Mouse (Mus musculus) cerebellum, postnatal 14 days (tissue): ENCODE results near the gene Sgsm3.
A peak's percentile ranks its signal among the peaks of the same experiment; 100 is the strongest.
"Not testable (repeated sequence)": the region's sequence is repeated elsewhere in the genome, so short reads cannot be mapped to it uniquely, and the experiment has no call there.

Experiments
- DNase-seq, 2 experiments: peaks; one replicate each; pipeline ENCODE4 v3.0.0; 2021; ENCODE audit warnings: mixed read lengths in 2 of 2

The Sgsm3 gene

DNA sequence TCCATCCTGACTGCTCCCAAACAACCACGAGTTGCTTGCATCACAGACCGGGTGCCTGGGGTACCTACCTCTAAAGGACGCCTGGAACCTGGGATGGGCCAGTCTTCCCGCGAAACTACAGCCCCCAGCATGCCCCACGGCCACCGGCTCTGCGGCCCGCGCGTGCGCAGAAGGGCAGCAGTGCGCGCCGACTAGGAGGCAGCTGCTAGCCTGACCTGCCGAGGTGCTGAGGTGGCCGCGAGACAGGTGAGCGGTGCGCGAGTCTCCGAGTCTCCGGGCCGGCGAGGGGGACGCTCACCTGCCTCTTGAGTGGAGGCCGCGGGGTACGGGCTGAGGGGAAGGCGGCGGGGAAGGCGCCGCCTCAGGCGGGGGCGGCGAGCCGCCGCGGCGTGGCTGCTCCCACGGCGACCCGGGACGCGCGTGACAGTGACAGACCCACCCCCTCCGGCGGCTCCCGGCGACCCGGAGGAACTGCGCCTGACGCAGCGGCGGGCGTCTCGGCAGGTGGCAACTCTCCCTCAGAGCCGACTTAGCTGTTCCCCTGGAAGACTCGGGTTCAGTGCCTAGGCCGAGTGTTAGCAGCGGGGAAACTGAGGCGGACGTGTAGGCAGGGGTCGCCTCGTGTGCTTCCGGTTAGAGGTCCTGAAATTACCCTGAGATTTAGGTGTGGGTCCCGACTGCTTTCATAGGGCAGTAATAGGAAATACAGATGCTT is at the start of gene Sgsm3:
TSS of gene Sgsm3 (plus strand) at position 146 of the 715 bp plus-strand sequence.
- peak; percentile 92 to 94 for DNase-seq

DNA sequence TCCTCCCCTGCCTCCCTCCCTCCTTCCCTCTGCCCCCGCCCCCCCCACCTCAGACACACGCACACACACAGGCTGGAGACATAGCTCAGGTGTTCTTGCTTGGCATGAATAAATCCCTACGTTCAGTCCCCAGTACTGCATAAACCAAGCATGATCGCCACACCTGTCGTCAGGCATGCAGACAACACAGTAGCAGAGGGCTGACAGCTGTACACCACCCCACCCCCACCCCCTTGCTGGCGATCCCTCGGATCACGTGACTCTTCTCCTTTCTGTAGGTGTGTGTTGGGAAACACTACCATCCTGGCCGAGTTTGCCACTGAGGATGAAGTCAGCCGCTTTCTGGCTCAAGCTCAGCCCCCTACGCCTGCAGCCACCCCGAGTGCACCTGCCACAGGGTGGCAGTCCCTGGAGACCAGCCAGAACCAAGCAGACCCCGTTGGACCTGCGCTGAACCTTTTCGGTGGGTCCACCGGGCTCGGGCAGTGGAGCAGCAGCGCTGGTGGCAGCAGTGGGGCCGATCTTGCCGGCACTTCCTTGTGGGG is 48.7 kb upstream of the Sgsm3 start:
- no peak for DNase-seq

DNA sequence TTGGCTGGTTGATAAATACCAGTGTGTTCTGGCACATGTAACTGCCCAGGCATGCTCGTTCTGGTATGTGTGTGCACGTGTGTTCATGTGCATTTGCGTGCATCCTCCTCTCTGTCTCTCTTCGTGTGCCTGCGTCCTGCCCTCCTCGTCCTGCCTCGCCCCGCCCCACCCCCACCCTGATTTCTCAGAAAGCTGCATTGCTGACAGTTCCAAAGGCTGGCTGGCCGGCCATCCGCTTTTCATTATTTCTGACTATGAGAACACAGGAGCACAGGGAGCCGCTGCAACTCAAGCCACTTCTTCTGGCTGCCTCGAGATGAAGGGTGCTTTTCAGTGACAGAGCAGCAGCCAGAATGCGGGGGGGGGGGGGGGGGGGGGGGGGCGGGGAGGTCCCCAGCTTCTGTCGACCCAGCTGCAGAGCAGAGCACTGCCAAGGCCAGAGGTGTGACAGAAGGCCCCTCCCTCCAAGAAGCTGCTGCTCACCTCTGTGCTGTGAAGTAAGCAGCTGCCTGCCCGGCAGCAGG is 47.5 kb upstream of the Sgsm3 start:
- DNase-seq = no peak

DNA sequence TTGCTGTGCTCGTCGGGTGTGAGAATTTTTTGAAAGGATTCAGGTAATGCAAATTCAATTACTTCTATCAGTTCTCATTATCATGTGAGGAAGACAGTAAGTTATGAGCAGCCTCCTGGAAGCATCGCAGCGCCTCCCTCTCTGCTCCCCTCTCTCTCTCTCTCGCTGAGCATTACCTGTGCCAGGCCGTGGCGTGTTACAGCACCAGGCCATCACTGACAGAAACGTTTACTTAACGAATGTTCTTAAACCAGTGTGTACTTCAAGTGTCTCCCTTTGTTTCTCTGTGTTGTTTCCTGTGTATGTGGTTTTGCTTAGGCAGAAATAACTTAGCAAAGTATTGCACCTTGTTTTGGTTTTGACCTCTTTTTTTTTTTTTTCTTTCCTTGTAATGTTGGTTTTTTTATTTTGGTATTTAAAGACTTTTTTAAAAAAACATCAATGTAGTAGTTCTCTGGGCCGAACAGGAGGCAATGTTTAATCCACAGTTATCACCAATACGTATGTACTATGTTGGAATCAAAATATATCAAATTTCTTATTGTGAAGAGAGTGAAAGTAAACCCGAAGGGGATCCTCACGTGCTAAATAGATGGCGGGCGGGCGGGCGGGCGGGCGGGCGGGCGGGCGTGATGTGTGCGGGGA is 46.8 kb upstream of the Sgsm3 start:
- not testable (repeated sequence) for DNase-seq

DNA sequence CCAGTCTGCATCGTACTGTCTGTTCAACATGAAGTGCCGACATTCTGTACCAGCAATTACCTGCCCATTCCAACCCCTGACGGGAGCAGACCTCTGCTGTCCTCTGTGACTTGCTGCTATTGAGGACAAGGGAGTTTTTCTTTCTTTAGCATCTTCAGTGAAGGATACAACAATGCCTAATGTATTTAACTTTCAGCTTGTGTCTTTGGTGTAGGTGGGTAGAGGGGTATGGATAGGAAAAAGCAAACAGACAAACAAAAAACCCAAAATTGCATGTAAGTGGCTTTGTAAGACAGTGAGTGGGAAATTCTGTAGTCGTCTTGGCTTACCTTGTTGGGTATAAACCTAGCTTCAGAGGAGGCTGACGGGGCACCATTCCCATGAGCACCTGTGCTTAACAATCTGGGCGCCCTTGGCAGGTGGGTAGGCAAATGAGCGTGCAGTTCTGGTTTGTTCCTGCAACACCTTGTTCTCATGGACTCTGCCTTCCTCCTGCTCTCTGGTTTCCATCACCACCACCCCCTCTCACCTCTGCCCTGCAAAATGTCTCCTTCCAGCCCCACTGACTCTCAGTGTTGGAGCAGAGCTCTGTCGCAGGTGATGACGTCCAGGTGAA is 46.1 kb upstream of the Sgsm3 start:
- no peak for DNase-seq

DNA sequence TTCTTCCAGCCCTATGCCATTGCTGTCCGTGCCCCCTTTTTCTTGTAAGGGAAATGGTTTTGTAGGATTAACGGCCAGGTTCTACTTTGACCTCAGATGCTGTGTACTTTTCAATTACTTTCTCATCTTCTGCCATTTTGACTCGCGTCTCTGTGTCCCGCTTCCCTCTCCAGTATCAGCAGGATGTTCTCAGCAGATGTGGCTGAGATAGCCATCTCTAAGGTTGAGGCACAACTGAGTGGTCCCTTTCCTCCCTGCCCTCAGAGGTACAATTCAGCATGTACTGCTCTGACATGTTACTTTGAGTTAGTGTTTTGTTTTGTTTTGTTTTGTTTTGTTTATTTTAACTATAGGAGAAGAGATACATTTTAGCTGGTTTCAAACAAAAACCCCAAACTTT is 42.7 kb upstream of the Sgsm3 start:
- no peak for DNase-seq

DNA sequence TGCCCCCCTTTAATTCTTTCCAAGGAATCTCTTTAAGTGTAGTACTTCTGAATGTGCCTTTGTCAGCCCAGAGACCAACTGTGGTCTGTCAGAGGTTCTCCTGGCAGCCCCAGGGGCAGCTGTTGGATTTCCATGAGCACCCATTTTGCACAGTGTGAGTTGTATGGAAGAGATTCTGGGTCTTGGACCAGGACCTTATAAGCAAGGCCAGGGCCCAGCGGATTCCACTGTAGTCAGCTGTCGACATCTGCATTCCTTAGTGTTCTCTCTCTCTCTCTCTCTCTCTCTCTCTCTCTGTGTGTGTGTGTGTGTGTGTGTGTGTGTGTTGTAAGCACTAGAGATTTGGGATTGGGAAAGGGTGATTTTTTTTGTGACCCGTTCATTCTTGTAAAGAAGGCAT is 40.9 kb upstream of the Sgsm3 start:
- DNase-seq = no peak

DNA sequence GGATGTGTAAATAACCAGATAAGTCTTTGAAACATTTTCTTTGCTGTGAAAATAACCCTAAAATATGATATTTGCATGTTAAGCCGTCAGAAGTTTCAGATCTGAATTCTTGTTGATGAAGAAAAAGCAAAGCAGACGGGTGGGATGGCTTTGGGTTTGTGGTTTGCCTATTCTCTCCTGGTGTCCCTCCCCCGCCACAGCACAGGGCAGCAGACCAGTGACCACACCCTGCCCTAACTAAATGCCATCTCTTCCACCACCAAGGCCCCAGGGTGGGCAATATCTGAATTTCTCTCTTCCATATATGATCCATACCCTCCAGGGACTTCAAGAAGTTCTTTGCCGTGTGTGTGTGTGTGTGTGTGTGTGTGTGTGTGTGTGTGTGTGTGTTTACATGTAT is 39.0 kb upstream of the Sgsm3 start:
- no peak for DNase-seq

DNA sequence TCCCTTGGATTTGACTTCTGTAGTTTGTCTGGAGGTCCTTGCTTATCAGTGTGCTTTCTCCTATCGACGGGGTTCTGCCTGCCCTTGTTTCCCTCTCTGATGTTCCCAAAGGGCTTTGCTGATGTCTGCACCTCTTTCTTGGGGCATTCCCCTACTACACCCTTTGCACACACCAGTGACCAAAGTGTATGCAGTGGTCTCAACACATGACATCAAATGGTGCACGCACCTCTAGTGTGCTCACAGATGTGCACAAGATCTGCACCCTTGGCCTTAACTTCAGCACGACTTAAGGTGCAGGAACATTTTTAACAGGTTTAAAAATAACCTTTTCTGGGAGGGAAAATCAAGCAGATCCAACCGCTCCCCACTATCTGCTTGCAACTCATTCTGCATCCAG is 38.2 kb upstream of the Sgsm3 start:
- no peak for DNase-seq

DNA sequence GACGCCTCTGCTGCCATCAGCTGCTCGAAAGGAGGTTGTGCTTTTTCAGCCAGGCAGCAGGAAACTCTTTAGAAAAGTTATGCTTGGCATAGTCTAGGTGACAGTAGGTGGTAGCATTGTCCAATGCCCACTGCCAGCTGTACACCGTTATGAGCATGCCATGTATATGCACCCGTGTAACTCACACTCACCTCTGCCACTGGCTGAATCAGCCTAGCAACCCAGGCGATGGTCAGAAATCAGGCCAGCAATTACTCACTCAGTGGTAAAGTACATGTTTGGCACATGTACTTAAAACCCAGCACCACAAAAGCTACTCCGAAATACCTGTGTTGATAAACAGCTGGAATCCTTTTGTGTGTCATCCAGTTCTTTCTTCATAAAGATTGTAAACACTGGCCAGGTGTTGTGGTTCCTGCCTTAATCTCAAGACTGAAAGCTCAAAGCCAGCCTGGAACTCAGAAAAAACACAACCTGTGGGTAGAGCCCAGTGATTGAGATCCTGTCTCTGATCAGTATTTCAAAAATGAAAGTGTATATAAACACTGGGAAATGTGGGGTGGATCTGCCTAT is 36.0 kb upstream of the Sgsm3 start:
- DNase-seq = no peak

DNA sequence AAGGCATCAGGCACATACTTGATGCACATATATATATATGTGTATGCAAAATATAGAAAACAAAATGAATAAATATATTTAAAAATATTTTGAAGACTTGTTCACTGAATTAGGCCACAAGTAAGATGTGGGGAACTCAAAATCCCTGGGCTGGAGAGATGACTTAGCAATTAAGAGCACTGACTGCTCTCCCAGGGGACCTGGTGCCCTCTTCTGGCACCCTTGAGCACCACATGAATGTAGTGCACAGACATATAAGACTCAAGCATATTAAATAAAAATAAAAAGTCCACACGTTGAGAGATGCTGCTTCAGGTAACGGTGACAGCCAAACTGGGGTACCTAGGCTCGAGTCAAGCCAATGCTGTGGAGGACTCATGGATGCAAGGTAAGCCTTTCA is 31.7 kb upstream of the Sgsm3 start:
- DNase-seq = peak; percentile 17 to 32

DNA sequence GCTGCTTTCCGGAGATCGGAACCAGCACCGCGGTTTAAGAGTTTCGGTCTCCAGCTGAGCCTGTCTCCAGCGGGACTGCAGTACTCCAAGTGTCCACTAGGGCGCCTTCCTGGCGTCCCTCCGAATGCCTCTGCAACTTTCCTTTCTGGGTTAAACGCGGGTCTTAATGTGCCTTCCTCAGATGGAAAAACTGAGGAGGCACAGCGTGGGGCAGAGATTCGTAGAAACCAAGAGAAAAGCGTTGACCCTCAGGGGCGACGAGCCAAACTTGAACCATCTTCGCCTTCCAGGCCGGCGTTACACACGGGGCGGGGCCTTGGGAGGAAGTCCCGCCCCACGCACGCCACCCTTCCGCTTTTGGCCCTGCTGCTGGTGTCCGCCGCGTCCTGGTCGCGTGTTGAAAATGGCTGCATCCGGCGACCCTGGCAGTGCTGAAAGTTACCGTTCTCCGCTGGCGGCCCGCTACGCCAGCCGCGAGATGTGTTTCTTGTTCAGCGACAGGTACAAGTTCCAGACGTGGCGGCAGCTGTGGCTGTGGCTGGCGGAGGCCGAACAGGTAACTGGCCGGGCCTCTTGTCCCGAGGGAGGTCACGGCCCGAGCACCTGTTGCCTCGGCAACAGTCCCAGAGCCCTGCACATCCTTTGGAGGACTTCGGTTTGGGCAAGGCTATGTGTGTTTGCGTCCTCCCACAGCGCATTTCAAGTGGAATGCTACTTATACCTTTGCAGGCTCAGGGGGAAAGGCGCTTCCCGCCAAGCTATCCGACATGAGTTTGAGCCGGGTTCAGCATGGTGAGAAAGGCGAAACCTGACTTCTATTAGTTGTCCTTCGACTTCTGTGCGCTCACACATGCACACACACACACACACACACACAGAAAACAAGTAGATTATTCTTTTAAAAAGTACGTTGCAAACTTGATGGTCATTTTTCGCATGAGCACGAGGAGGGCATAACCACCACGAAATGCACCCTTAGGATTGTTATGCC is 29.1 kb upstream of the Sgsm3 start, which contains the start of gene Adsl:
TSS of gene Adsl (plus strand) at position 346 of the 991 bp plus-strand sequence.
- peak; percentile 90 to 91 for DNase-seq

DNA sequence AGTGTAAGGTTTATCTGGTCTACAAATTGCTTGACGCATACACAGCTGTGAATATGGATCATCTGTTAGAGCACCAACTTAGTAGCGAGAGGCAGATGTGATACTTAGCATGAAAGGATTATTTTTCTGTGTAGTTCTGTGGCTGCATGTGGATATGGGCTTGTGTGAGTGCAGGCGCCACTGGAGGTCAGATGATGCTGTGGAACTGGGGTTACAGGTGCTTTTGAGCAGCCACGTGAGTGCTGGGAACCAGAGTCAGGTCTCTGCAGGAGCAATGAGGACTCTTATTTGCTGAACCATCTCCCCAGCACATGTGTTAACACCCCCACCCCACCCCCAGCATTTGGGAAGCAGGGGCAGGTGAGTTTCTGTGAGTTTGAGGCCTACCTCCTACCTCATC is 28.1 kb upstream of the Sgsm3 start:
- DNase-seq = no peak

DNA sequence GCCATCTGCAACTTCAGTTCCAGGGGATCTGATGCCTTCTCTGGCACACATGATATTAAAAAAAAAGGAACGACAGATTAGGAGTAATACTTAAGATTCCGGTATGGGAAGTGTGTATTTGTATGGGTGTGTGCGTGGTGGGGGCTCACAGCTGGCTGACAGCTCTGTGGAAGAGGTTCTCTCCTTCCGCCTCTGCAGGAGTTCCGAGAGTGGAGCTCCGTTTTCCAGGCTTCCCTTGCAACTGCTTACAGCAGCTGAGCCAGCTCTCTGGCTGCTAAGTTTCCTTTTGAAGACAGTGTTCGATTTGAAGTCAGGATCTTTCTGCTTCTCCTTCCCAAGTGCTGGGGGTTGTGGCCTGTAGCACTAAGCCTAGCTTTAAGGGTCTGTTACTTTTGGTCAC is 27.5 kb upstream of the Sgsm3 start:
- no peak for DNase-seq

DNA sequence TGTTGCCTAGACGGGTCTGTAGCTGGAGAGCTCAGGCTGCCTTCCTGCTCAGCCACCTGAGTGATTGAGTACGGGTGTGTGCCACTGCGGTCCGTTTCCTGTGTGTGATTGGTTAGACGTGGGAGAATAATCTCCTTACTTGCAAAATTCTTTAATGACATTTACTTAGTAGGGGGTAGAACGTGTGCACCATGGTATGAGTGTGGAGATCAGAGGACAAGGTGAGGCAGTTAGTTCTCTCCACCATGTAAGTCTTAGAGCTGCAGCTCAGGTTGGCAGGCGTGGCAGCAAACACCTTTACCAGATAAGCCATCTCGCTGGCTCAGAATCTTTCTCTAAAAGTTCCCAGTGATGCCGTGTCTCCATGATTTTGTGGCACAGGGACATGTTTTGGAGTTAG is 23.6 kb upstream of the Sgsm3 start:
- DNase-seq = no peak

DNA sequence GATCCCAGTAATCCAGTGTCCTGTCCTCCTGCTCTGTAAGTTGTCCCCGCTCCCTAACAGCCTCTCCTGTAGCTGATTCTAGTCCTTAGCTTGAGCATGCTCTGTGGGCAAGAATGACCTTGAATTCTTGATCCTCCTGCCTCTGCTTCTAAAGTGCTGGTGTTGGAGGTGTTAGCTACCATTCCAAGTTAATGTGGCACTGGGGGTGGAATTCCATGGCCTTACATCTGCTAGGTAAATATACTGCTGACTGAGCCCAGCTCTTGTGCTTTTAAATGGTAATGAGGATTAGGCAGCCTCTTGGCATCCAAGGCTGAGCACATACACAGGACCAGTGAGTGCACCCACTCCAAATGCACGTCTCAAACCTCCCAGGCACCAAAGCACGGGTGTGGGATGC is 22.7 kb upstream of the Sgsm3 start:
- no peak for DNase-seq

DNA sequence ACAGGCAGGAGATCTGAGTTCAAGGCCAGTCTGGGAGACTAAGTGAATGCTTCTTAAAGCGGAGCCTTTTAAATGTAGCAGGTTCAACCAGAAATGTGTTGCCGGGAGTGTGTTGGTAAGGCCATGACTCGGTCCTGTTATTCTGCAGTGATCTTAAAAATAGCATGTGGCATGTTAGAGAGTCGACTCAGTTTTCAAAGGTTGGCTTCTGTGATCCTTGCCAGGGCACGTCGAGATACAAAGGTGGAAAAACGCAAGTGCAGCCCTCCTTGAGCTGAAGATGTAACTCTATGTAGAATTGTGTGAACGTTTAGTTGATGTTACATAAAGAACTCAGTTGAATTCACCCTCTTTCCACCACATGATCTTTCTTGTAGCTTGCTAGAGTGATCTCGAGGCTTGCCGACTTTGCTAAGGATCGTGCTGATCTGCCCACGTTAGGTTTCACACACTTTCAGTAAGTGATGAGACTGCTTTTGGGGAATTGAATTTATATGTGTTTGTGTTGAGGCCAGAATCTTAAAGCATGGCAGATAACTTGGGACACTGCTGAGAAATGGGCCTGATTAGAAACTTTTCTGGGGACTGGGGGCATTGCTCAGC is 21.6 kb upstream of the Sgsm3 start:
- no peak for DNase-seq

DNA sequence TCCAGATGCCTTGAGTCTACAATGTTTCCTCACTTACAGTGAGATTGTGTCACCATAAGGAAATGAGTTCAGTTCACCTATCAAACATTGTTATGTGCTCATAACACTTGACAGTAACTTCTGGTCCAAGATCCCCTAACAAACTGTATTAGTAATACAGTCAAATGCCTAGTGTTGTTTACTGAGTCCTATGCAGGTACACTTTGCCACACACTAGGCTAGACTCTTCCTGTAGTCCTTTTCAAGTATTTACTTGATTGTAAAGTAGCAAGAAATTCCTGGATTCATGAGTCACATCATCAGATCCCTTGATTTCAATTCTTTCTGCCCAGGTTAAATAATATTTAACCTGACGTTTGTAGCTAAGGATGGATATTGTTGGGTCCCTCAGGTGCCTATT is 8.2 kb upstream of the Sgsm3 start:
- DNase-seq = no peak

DNA sequence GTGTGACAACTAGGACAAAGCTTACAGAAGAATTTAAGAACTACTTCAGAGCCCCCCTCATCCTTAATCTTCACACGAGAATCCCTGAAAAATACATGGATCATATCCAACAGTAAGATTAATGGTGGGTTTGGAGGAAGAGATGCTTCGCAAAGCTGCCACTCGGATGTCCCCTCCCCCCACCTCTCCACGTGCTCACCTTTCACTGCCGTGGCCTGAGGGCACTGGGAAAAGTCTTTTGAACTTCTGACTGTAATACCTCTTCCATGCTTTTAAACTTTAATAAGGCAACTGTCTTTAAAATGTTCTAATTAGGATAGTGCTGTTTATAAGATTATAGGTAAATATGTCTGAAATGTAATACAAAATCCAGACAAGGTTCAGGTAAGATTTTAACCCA is 3.3 kb upstream of the Sgsm3 start:
- no peak for DNase-seq

DNA sequence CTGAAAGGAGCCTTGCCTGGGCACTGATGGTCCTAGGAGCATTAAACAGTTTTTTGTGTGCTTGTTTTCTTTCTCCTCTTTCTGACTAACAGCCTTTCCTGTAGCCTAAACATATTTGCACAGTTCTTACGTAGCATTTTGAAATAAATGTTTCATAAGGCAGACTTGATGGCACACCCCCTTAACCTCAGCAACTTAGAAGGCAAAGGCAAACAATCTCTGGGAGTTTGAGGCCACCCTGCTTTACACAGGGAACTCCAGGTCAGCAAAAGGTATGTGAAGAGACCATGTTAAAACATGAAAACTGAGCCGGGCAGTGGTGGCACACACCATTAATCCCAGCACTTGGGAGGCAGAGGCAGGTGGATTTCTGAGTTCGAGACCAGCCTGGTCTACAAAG is 1.9 kb upstream of the Sgsm3 start:
- no peak for DNase-seq

DNA sequence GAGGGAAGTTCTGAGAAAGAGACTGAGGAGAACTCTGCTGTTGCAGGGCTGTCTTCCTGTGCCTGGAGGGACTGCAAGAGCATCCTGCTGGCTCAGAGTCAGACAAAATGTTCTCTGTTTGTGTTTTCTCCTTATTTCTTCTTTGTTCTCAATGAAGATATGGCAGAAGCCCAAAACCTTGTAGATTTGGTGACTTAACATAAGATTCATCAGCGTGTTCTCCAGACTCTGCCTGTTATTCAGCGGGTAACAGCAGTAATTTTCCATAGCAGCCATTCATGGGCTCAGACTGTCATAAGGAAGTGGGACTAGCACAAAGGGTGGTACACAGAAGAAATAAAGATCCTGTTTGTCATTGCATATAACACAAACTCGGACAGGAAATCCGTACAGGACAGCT is 2.0 kb downstream of the Sgsm3 start:
- no peak for DNase-seq

DNA sequence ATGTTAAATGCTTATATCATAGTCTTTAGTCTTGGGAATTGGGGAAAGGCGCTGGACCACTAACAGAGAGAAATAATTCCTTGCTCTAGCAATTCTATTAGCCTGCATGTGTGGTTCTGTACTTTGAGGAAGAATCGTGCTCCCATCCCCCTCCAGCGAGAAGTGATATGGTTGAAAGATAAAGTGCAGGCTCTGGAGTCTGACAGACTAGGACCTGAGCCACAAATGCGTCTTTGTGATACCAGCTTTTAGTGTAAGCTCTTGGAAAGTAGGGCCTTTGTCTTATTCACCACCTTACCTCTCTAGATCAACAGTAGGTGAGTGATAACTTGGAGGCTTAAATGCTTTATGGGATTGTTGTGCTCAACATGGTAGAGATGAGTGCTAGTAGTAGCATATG is 3.6 kb downstream of the Sgsm3 start:
- DNase-seq = no peak
